In genomic region chr2:90568961-90569481, GRCm38 (mm10) we compare ENCODE assay signal across 16 mouse cellular contexts. TPM values are rescaled to one million over a fixed set of nuclear protein-coding genes. Genes with fewer than 3 reads are reported as not detected.
DNase-seq lines count a peak whose midpoint lies in the region; ATAC-seq and TF ChIP-seq lines count a peak whose summit lies in the region.
"Had no signal": no experiment of that assay in that cellular context is flagged by ENCODE, and none has a peak within 500 bp of the region (broad histone marks: within the 10 kb centered on the region; RNA-seq: fewer than 3 reads in every experiment).

No protein-coding gene starts in this region.

- no peak overlapping the region for H3K27ac ChIP-seq in kidney, embryonic 14.5 days (ENCODE audit: low read depth, low read length)
- no peak overlapping the region for H3K27ac ChIP-seq in testis, adult 2 months (ENCODE audit: control insufficient read depth, insufficient read depth, low read depth, low read length)
- H3K27ac ChIP-seq: embryonic facial prominence, embryonic 12.5 days; forebrain, embryonic 10.5 days; heart, embryonic 15.5 days; hindbrain, embryonic 10.5 days; midbrain, embryonic 15.5 days had no signal

- WGBS in kidney, embryonic 14.5 days = 78% methylated on average over 7 of the region's 7 CpGs

- TF ChIP-seq CTCF in testis, adult 2 months (IDR thresholded peaks at IDR 0.05; ENCODE audit: control insufficient read depth, insufficient read depth, insufficient replicate concordance, low read depth, low read length) = no peak

- H3K4me3 ChIP-seq in kidney, embryonic 14.5 days (ENCODE audit: low read length) = no peak overlapping the region
- peak overlapping the region; percentile 61 for H3K4me3 ChIP-seq in testis, adult 2 months (ENCODE audit: control insufficient read depth, low read depth, low read length)
- H3K4me3 ChIP-seq: embryonic facial prominence, embryonic 12.5 days; forebrain, embryonic 10.5 days; heart, embryonic 15.5 days; hindbrain, embryonic 10.5 days; midbrain, embryonic 15.5 days had no signal

- DNase-seq in kidney, adult 18-20 months = peak; percentile 54
- DNase-seq in testis, postnatal 10 days (ENCODE audit: low spot score) = no peak
- peak; percentile 87 for DNase-seq in cerebellum, adult 9-11 months
- DNase-seq in kidney, postnatal 36 days = peak; percentile 55 to 59
- no peak for DNase-seq in urinary bladder, adult 18-20 months (ENCODE audit: low spot score in 2 of 2)
- no peak for DNase-seq in B cell, adult 2 months
- DNase-seq: layer of hippocampus, adult 9-11 months; lung, adult 2 months; right cerebral cortex, postnatal 14 days had no signal

- H3K27me3 ChIP-seq in kidney, embryonic 14.5 days (ENCODE audit: control insufficient read depth, insufficient read depth, low read length) = no peaks in the 10 kb centered on the region
- H3K27me3 ChIP-seq in testis, adult 2 months (ENCODE audit: control insufficient read depth, insufficient read depth, low read length) = no peaks in the 10 kb centered on the region
- H3K27me3 ChIP-seq: embryonic facial prominence, embryonic 12.5 days; heart, embryonic 15.5 days; midbrain, embryonic 15.5 days had no signal

- no peak overlapping the region for H3K9ac ChIP-seq in kidney, embryonic 14.5 days (ENCODE audit: low read depth, low read length)
- H3K9ac ChIP-seq: embryonic facial prominence, embryonic 12.5 days; heart, embryonic 15.5 days; midbrain, embryonic 15.5 days had no signal

- H3K36me3 ChIP-seq in kidney, embryonic 14.5 days (ENCODE audit: control insufficient read depth, insufficient read depth, low read length) = no peaks in the 10 kb centered on the region
- no peaks in the 10 kb centered on the region for H3K36me3 ChIP-seq in testis, adult 2 months (ENCODE audit: control insufficient read depth, insufficient read depth, low read length)
- H3K36me3 ChIP-seq: embryonic facial prominence, embryonic 12.5 days; forebrain, embryonic 10.5 days; heart, embryonic 15.5 days; hindbrain, embryonic 10.5 days; midbrain, embryonic 15.5 days had no signal

- no peak overlapping the region for H3K4me2 ChIP-seq in kidney, embryonic 14.5 days (replicated peaks; ENCODE audit: low read depth, low read length)
- H3K4me2 ChIP-seq: embryonic facial prominence, embryonic 12.5 days; heart, embryonic 15.5 days; midbrain, embryonic 15.5 days had no signal

- no peaks in the 10 kb centered on the region for H3K9me3 ChIP-seq in kidney, embryonic 14.5 days (ENCODE audit: control insufficient read depth, low read length)
- H3K9me3 ChIP-seq: embryonic facial prominence, embryonic 12.5 days; forebrain, embryonic 10.5 days; heart, embryonic 15.5 days; hindbrain, embryonic 10.5 days; midbrain, embryonic 15.5 days had no signal

- H3K4me1 ChIP-seq in kidney, embryonic 14.5 days (ENCODE audit: control insufficient read depth, insufficient read depth, low read length) = 0 out of 2 replicates have a peak, but pooled peaks cover 5% of the 10 kb centered on the region
- H3K4me1 ChIP-seq in testis, adult 2 months (ENCODE audit: control insufficient read depth, insufficient read depth, low read length) = no peaks in the 10 kb centered on the region

- ATAC-seq in kidney, embryonic 14.5 days (ENCODE audit: low FRiP score, low TSS enrichment) = no peak
- ATAC-seq: midbrain, embryonic 15.5 days had no signal

- no peak for TF ChIP-seq POLR2A in testis, adult 2 months (IDR thresholded peaks at IDR 0.05; ENCODE audit: control insufficient read depth, low read depth, low read length)

RNA-seq across cellular contexts. Expression of gene Ptprj, which starts 11.4 kb away (rescaled TPM):
- polyA plus RNA-seq in kidney, embryonic 14.5 days (2014; fragmentation: Nextera tagmentation; extraction: Ambion mirVana) = 7.6 and 10.8 TPM in 2 replicates
- polyA plus RNA-seq in testis, adult 2 months (2012; rRNA removed) = 9.1 and 9.3 TPM in 2 replicates

Comparison
In these comparisons a context has a peak if more than half of its experiments do, and no peak if none do; other contexts are left out.
1. DNase-seq: peak in kidney, adult 18-20 months (single experiment), cerebellum, adult 9-11 months (single experiment) and kidney, postnatal 36 days (2 of 2); none in testis, postnatal 10 days (single experiment), urinary bladder, adult 18-20 months (0 of 2) and B cell, adult 2 months (0 of 2).